Mouse (Mus musculus): ENCODE results near the gene Exoc6. TPM values are rescaled to one million over a fixed set of nuclear protein-coding genes. Genes with fewer than 3 reads are reported as not detected.

The Exoc6 gene
- polyA plus RNA-seq, 1 experiment: 14.1 TPM

GRCm38 (mm10) chr19:37601968-37602848 lies 52.0 kb downstream of the Exoc6 start:
- H3K4me3 ChIP-seq (replicated peaks): no peak overlapping the region

GRCm38 (mm10) chr19:37609991-37610390 lies 59.8 kb downstream of the Exoc6 start:
- no peak overlapping the region for H3K4me3 ChIP-seq (replicated peaks)
- no peak for TF ChIP-seq GATA1 (IDR thresholded peaks at IDR 0.05; ENCODE audit: borderline replicate concordance, low read length)
- no peak for TF ChIP-seq FLI1 (IDR thresholded peaks at IDR 0.05; ENCODE audit: low read length)
- peaks cover 98% of the 10 kb centered on the region for H3K36me3 ChIP-seq (replicated peaks; ENCODE audit: low read length)
- H3K4me1 ChIP-seq: peaks cover 34% of the 10 kb centered on the region
- H3K9me3 ChIP-seq: no peaks in the 10 kb centered on the region
- no peaks in the 10 kb centered on the region for H3K27me3 ChIP-seq (replicated peaks)

More at GRCm38 (mm10) chr19:37601968-37602848, 52.0 kb downstream of the Exoc6 start:
- H3K4me1 ChIP-seq: peaks cover 43% of the 10 kb centered on the region
- no peaks in the 10 kb centered on the region for H3K27me3 ChIP-seq (replicated peaks)
- peaks cover 90% of the 10 kb centered on the region for H3K36me3 ChIP-seq (replicated peaks; ENCODE audit: low read length)
- TF ChIP-seq FLI1 (IDR thresholded peaks at IDR 0.05; ENCODE audit: low read length) (no peak; the same call in 1 of the 2 replicates), GATA1 (IDR thresholded peaks at IDR 0.05; ENCODE audit: borderline replicate concordance, low read length) (no peak)
- H3K9me3 ChIP-seq: no peaks in the 10 kb centered on the region

DNA sequence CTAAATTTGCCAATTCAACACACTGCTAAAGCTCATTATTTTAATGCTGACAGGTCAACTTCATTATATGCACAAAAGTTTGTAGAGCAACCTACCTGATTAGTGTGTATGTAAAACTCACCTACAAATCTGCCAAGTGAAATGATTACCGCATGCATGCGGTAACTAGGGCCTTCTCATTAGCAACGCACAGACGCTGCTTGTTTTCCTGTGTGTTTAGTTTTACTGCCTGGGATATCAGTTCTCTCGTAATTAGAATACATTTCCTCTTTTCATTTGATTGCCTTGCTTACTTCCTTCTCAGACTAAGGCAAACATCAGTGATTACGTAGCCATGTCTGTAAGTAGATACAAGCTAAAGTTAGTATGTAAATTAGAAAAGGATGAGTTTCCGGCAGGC lies 62.7 kb downstream of the Exoc6 start:
- Histone ChIP-seq H3K4me1 (peaks cover 24% of the 10 kb centered on the region), H3K36me3 (replicated peaks; ENCODE audit: low read length) (peaks cover 92% of the 10 kb centered on the region), H3K9me3 (no peaks in the 10 kb centered on the region), H3K4me3 (replicated peaks) (no peak overlapping the region), H3K27me3 (replicated peaks) (no peaks in the 10 kb centered on the region)
- TF ChIP-seq FLI1 (IDR thresholded peaks at IDR 0.05; ENCODE audit: low read length): no peak
- no peak for TF ChIP-seq GATA1 (IDR thresholded peaks at IDR 0.05; ENCODE audit: borderline replicate concordance, low read length)

GRCm38 (mm10) chr19:37615039-37615630 lies 64.9 kb downstream of the Exoc6 start:
- peak overlapping the region; percentile 8 for H3K4me3 ChIP-seq (replicated peaks)
- H3K27me3 ChIP-seq (replicated peaks): no peaks in the 10 kb centered on the region
- peaks cover 70% of the 10 kb centered on the region for H3K36me3 ChIP-seq (replicated peaks; ENCODE audit: low read length)
- H3K4me1 ChIP-seq: peaks cover 11% of the 10 kb centered on the region
- H3K9me3 ChIP-seq: no peaks in the 10 kb centered on the region
- no peak for TF ChIP-seq FLI1 (IDR thresholded peaks at IDR 0.05; ENCODE audit: low read length)
- no peak for TF ChIP-seq GATA1 (IDR thresholded peaks at IDR 0.05; ENCODE audit: borderline replicate concordance, low read length)

GRCm38 (mm10) chr19:37647994-37648393 lies 97.8 kb downstream of the Exoc6 start:
- Histone ChIP-seq H3K27me3 (replicated peaks) (no peaks in the 10 kb centered on the region), H3K36me3 (replicated peaks; ENCODE audit: low read length) (peaks cover 91% of the 10 kb centered on the region), H3K9me3 (no peaks in the 10 kb centered on the region), H3K4me3 (replicated peaks) (no peak overlapping the region), H3K4me1 (peaks cover 23% of the 10 kb centered on the region)
- TF ChIP-seq GATA1 (IDR thresholded peaks at IDR 0.05; ENCODE audit: borderline replicate concordance, low read length): no peak
- TF ChIP-seq FLI1 (IDR thresholded peaks at IDR 0.05; ENCODE audit: low read length): no peak

DNA sequence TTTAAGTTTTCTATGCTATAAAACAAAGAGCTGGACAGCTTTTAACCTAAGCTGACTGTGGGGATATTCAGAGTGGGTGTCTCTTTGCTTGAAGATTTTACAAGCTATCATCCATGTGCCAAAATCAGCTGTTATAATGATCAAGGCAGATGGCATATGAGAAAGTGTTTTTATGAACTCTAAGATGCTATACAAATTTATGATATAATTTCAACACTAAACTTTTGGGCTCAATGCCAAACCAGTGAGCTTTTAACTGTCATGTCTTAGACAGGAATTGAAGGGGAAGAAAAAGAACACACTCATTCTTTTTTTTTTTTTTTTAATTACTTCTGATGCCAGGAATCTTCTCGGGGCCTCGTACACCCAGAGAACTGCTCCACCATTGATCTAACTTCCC lies 100.3 kb downstream of the Exoc6 start:
- peaks cover 91% of the 10 kb centered on the region for H3K36me3 ChIP-seq (replicated peaks; ENCODE audit: low read length)
- H3K4me3 ChIP-seq (replicated peaks): no peak overlapping the region
- no peaks in the 10 kb centered on the region for H3K27me3 ChIP-seq (replicated peaks)
- H3K4me1 ChIP-seq: peaks cover 38% of the 10 kb centered on the region
- TF ChIP-seq GATA1 (IDR thresholded peaks at IDR 0.05; ENCODE audit: borderline replicate concordance, low read length) (no peak), FLI1 (IDR thresholded peaks at IDR 0.05; ENCODE audit: low read length) (no peak)
- H3K9me3 ChIP-seq: no peaks in the 10 kb centered on the region

DNA sequence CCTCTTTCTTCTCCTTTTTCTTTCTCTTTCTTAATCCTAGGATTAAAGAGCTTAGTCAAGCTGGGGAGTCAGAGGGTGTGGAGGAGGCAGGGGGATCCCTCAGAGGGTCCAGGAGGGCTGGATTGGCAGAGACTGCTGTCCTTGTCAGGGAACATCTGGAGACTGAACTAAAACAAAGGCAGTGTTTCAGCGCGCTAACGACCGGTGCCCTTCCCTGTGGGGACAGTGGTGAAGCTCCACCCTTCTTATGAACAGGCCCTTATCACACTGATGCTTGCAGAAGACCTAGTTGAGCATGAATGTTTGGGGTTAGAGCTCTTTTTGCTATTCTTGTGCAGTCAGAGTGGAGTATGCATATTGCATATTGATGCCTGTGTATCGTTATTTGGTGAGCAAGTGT lies 103.8 kb downstream of the Exoc6 start:
- Histone ChIP-seq H3K36me3 (replicated peaks; ENCODE audit: low read length) (peaks cover 91% of the 10 kb centered on the region), H3K9me3 (no peaks in the 10 kb centered on the region), H3K4me3 (replicated peaks) (peak overlapping the region; percentile 3), H3K4me1 (peaks cover 38% of the 10 kb centered on the region), H3K27me3 (replicated peaks) (no peaks in the 10 kb centered on the region)
- no peak for TF ChIP-seq GATA1 (IDR thresholded peaks at IDR 0.05; ENCODE audit: borderline replicate concordance, low read length)
- TF ChIP-seq FLI1 (IDR thresholded peaks at IDR 0.05; ENCODE audit: low read length): no peak

GRCm38 (mm10) chr19:37656441-37656840 lies 106.2 kb downstream of the Exoc6 start:
- Histone ChIP-seq H3K27me3 (replicated peaks) (no peaks in the 10 kb centered on the region), H3K36me3 (replicated peaks; ENCODE audit: low read length) (peaks cover 88% of the 10 kb centered on the region), H3K4me3 (replicated peaks) (no peak overlapping the region), H3K9me3 (no peaks in the 10 kb centered on the region), H3K4me1 (peaks cover 32% of the 10 kb centered on the region)
- TF ChIP-seq GATA1 (IDR thresholded peaks at IDR 0.05; ENCODE audit: borderline replicate concordance, low read length) (no peak), FLI1 (IDR thresholded peaks at IDR 0.05; ENCODE audit: low read length) (no peak)

DNA sequence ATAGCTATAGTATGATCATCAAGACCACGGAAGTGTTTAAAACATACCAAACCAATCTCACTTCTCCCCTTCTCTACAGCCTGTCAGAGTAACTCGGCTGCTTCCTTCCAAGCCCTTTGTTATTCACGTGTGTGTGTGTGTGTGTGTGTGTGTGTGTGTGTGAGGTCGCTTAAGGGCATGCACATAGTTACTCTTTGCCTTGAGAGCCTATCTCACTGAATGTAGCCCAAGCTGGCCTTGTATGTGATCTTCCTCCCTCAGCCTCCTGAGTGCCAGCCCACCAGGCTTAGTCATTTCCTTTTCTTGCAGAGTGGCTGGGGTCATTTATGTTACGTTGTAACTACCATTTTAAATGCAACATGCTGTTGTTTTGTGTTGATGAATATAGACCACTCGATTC lies 115.0 kb downstream of the Exoc6 start:
- H3K9me3 ChIP-seq: no peaks in the 10 kb centered on the region
- H3K36me3 ChIP-seq (replicated peaks; ENCODE audit: low read length): peaks cover 94% of the 10 kb centered on the region
- TF ChIP-seq GATA1 (IDR thresholded peaks at IDR 0.05; ENCODE audit: borderline replicate concordance, low read length): no peak
- TF ChIP-seq FLI1 (IDR thresholded peaks at IDR 0.05; ENCODE audit: low read length): no peak
- H3K27me3 ChIP-seq (replicated peaks): no peaks in the 10 kb centered on the region
- peaks cover 71% of the 10 kb centered on the region for H3K4me1 ChIP-seq
- peak overlapping the region; percentile 54 for H3K4me3 ChIP-seq (replicated peaks)
